Comparison of ENCODE assay signal across 9 mouse cellular contexts in genomic region chr10:86463538-86464199, GRCm38 (mm10). TPM values are rescaled to one million over a fixed set of nuclear protein-coding genes. Genes with fewer than 3 reads are reported as not detected.
DNase-seq lines count a peak whose midpoint lies in the region; ATAC-seq and TF ChIP-seq lines count a peak whose summit lies in the region.
"Had no signal": no experiment of that assay in that cellular context is flagged by ENCODE, and none has a peak within 500 bp of the region (broad histone marks: within the 10 kb centered on the region; RNA-seq: fewer than 3 reads in every experiment).

No protein-coding gene starts in this region.

- H3K4me1 ChIP-seq in hindbrain, embryonic 10.5 days (replicated peaks), result peaks cover 28% of the 10 kb centered on the region
- H3K4me1 ChIP-seq in lung, postnatal 0 days (ENCODE audit: insufficient read depth, low read depth, low read length), result no peaks in the 10 kb centered on the region; the same call in 1 of the 2 replicates

- 0 out of 2 replicates have a peak, but pooled peaks cover 3% of the 10 kb centered on the region for H3K36me3 ChIP-seq in hindbrain, embryonic 10.5 days
- no peaks in the 10 kb centered on the region for H3K36me3 ChIP-seq in lung, postnatal 0 days (ENCODE audit: insufficient read depth, low read length)

- H3K4me3 ChIP-seq in hindbrain, embryonic 10.5 days, result no peak overlapping the region
- no peak overlapping the region for H3K4me3 ChIP-seq in lung, postnatal 0 days (ENCODE audit: low read depth, low read length)
- H3K4me3 ChIP-seq: myocyte had no signal

- peak; percentile 59 for DNase-seq in R1 (ENCODE audit: low read depth, low spot score)
- DNase-seq in cerebellum, adult 9-10 months, result peak; percentile 81
- peak; percentile 41 to 93 for DNase-seq in frontal cortex, adult 2 months (ENCODE audit: extremely low spot score in 1 of 2, low spot score in 1 of 2)
- DNase-seq in hindbrain, embryonic 10.5 days (ENCODE audit: low spot score), result peak; percentile 86
- peak; percentile 60 to 86 for DNase-seq in layer of hippocampus, adult 8-10 months (ENCODE audit: low spot score in 2 of 2)
- peak; percentile 85 for DNase-seq in lung, postnatal 0 days (ENCODE audit: low spot score)
- DNase-seq in retina, embryonic 14.5 days (ENCODE audit: low spot score), result peak; percentile 87
- peak; percentile 64 for DNase-seq in urinary bladder, adult 2 months (ENCODE audit: low spot score)

- TF ChIP-seq CTCF in lung, postnatal 0 days (IDR thresholded peaks at IDR 0.05), result peak; percentile 95

- no peak overlapping the region for H3K4me2 ChIP-seq in lung, postnatal 0 days (replicated peaks; ENCODE audit: low read depth, low read length)

- ATAC-seq in lung, postnatal 0 days, result peak; percentile 69

- H3K9ac ChIP-seq in lung, postnatal 0 days (replicated peaks; ENCODE audit: low read depth), result no peak overlapping the region

- H3K9me3 ChIP-seq in hindbrain, embryonic 10.5 days, result no peaks in the 10 kb centered on the region
- H3K9me3 ChIP-seq in lung, postnatal 0 days (ENCODE audit: low read length), result no peaks in the 10 kb centered on the region

- peak overlapping the region; percentile 78 for H3K27ac ChIP-seq in hindbrain, embryonic 10.5 days
- H3K27ac ChIP-seq in lung, postnatal 0 days (ENCODE audit: low read length), result no peak overlapping the region

- H3K27me3 ChIP-seq in hindbrain, embryonic 10.5 days (ENCODE audit: insufficient read depth, poor library complexity, severe bottlenecking), result peaks cover 10% of the 10 kb centered on the region; the same call in 1 of the 2 replicates
- H3K27me3 ChIP-seq in lung, postnatal 0 days (replicated peaks; ENCODE audit: insufficient read depth, low read length), result no peaks in the 10 kb centered on the region

- TF ChIP-seq EP300 in lung, postnatal 0 days (IDR thresholded peaks at IDR 0.05), result no peak

- 29% methylated on average over 5 of the region's 5 CpGs for WGBS in hindbrain, embryonic 10.5 days
- WGBS in lung, postnatal 0 days, result 20% methylated on average over 5 of the region's 5 CpGs

RNA-seq across cellular contexts. Expression of gene Syn3, which starts 35.0 kb away (rescaled TPM):
- polyA plus RNA-seq in frontal cortex, adult 2 months (2012; rRNA removed), result 9.8 and 10.4 TPM in 2 replicates
- polyA plus RNA-seq in hindbrain, embryonic 10.5 days (2016; fragmentation: Nextera tagmentation; extraction: Ambion mirVana), result 3.2 and 3.9 TPM in 2 replicates
- total RNA-seq in layer of hippocampus, adult 8-10 months (2022), result 10 to 100 TPM; 18.9 to 21.7 (median 19.6) TPM
- polyA plus RNA-seq in lung, postnatal 0 days (2015; fragmentation: Nextera tagmentation; extraction: Ambion mirVana), result 0.72 and 0.89 TPM in 2 replicates
- polyA plus RNA-seq in urinary bladder, adult 2 months (2012; rRNA removed), result 0.73 and 1.0 TPM in 2 replicates
